Mouse (Mus musculus) bone marrow macrophage, adult 2 months (primary cell): Measurements from ENCODE around the gene Fam222b.

Source experiments
- CTCF ChIP-seq: IDR thresholded peaks from 2 replicates; pipeline ENCODE4 v1.5.1; 2012; ENCODE audit warnings: low read depth, mild to moderate bottlenecking, low read length, moderate library complexity
- POLR2A ChIP-seq: IDR thresholded peaks from 2 replicates; pipeline ENCODE4 v1.6.1; 2012; ENCODE audit warnings: mild to moderate bottlenecking, low read depth, low read length, borderline replicate concordance

GRCm38 (mm10) chr11:78178859-78179437, 84.5 kb downstream of the Fam222b start:
- TF ChIP-seq CTCF = no peak
- TF ChIP-seq POLR2A = no peak
